Mouse (Mus musculus) neutrophil, adult 65 days (primary cell): ENCODE measurements around the gene Vmn2r4. TPM values are rescaled to one million over a fixed set of nuclear protein-coding genes. Genes with fewer than 3 reads are reported as not detected.

ENCODE experiments used
- total RNA-seq: library from RNA; stranded (reverse); gene quantifications from 2 replicates; pipeline ENCODE4 v1.2.4, GENCODE M21; 2023

The Vmn2r4 gene
- not detected in 2 replicates for total RNA-seq

GRCm38 (mm10) chr3:64415268-64415667 lies at the start of gene Vmn2r4:
Gene Vmn2r4, minus strand, starts transcription at chr3:64415368.

Other genes with a start within 250 kb of the Vmn2r4 start
- not detected in 2 replicates for gene Vmn2r3, start 125.7 kb downstream of the Vmn2r4 start, total RNA-seq
- gene Vmn2r5, start 94.5 kb upstream of the Vmn2r4 start, total RNA-seq: not detected in 2 replicates
- gene Vmn2r6, start 150.5 kb upstream of the Vmn2r4 start, total RNA-seq: not detected in 2 replicates